Mouse (Mus musculus): Measurements from ENCODE around the gene Btaf1.

The Btaf1 gene

DNA sequence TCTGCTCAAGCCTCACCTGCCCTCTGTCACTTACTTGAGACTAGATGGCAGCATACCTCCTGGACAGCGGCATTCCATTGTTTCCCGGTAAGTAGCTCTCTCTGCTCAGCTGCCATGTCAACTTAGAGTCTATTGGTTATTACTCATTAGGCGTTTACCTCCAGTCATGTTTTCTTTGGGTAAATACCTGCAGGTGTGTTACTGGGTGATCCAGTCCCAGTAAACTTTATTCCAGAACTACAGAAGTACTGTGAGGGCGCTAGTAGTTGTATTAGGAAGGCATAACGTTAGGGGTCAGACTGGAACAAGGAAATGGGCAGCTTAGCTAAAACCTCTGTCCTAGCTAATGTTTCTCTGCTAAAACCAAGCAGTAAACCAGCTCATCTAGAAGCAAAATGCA is 78.7 kb downstream of the Btaf1 start:
- Histone ChIP-seq H3K4me1 (replicated peaks; ENCODE audit: low read depth, low read length) (no peaks in the 10 kb centered on the region), H3K9me3 (ENCODE audit: low read length) (no peaks in the 10 kb centered on the region), H3K27me3 (ENCODE audit: insufficient read depth, low read length) (no peaks in the 10 kb centered on the region), H3K4me3 (replicated peaks; ENCODE audit: low read length) (no peak overlapping the region), H3K36me3 (ENCODE audit: insufficient read depth, low read length) (peaks cover 94% of the 10 kb centered on the region)
- TF ChIP-seq POU5F1 (IDR thresholded peaks at IDR 0.05; ENCODE audit: borderline replicate concordance, low read length) (no peak), NANOG (IDR thresholded peaks at IDR 0.05; ENCODE audit: borderline replicate concordance, low read length) (no peak), CTCF (conservative IDR thresholded peaks at IDR 0.05; ENCODE audit: low read length) (no peak)

DNA sequence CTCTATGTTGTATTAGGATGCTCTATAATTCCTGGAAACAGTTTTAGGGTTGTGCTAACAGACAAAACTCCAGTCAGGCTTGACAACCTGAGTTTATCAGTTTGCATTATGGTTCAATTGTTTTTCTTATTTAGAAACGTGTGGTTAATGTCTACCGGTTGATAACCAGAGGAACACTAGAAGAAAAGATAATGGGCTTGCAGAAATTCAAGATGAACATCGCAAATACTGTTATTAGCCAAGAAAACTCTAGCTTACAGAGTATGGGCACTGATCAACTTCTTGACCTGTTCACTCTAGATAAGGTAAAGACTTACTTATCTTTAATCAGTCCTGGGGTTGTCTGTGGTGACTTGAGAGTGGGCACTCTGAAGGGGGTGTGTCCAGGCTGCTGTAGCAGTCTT is 84.0 kb downstream of the Btaf1 start:
- H3K4me3 ChIP-seq (replicated peaks; ENCODE audit: low read length): no peak overlapping the region
- H3K4me1 ChIP-seq (replicated peaks; ENCODE audit: low read depth, low read length): peaks cover 28% of the 10 kb centered on the region
- H3K27me3 ChIP-seq (ENCODE audit: insufficient read depth, low read length): no peaks in the 10 kb centered on the region
- H3K9me3 ChIP-seq (ENCODE audit: low read length): no peaks in the 10 kb centered on the region
- H3K36me3 ChIP-seq (ENCODE audit: insufficient read depth, low read length): peaks cover 82% of the 10 kb centered on the region
- no peak for TF ChIP-seq CTCF (conservative IDR thresholded peaks at IDR 0.05; ENCODE audit: low read length)
- TF ChIP-seq POU5F1 (IDR thresholded peaks at IDR 0.05; ENCODE audit: borderline replicate concordance, low read length): no peak
- TF ChIP-seq NANOG (IDR thresholded peaks at IDR 0.05; ENCODE audit: borderline replicate concordance, low read length): no peak

DNA sequence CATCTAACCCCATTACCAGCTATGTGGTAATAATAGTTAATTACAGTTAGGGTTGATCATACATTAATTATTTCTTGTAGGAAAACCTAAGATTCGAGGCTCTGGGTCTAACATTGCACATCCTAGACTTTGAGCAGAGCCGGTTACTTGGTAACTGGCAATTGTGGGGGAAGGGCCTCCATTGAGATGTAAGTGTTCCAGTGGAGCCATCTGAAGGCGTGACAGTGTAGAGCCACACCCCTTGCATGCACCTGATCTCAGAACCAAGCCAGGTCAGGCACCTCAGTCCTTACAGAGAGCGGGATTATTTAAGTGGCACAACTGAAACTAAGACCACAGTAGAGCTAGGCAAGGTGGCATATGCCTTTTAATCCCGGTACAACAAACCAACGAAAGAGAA is 87.6 kb downstream of the Btaf1 start:
- H3K9me3 ChIP-seq (ENCODE audit: low read length): no peaks in the 10 kb centered on the region
- H3K27me3 ChIP-seq (ENCODE audit: insufficient read depth, low read length): no peaks in the 10 kb centered on the region
- H3K36me3 ChIP-seq (ENCODE audit: insufficient read depth, low read length): peaks cover 48% of the 10 kb centered on the region
- H3K4me1 ChIP-seq (replicated peaks; ENCODE audit: low read depth, low read length): peaks cover 60% of the 10 kb centered on the region
- no peak for TF ChIP-seq NANOG (IDR thresholded peaks at IDR 0.05; ENCODE audit: borderline replicate concordance, low read length)
- no peak overlapping the region for H3K4me3 ChIP-seq (replicated peaks; ENCODE audit: low read length)

DNA sequence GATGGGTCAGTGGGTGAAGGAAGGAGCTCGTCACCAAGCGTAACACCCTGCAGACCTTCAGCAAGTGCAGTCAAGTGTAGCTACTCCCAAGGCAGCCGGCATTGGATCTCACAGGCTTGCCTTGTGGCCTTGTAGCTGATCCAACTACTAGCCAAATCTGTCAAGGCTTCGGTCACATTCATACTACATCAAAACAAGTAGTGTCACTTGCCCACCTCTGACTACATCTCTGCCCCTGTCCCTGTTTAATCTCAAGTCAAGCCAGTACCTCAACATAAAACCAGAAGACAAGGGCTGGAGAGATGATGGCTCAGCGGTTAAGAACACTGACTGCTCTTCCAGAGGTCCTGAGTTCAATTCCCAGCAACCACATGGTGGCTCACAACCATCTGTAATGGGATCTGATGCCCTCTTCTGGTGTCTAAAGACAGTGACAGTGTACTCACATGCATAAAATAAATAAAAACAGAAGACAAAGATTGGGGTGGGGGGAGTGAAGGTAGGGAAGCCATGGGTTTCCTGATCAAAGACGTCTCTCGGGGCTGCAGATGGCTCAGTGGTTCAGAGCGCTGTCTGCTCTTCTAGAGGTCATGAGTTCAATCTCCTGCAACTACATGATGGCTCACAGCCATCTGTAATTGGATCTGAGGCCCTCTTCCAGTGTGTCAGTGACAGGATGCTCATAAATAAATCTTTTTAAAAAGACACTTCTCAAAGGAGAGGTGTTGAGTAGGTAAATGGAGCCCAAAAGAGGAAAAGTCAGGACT is 88.5 kb downstream of the Btaf1 start:
- H3K36me3 ChIP-seq (ENCODE audit: insufficient read depth, low read length): peaks cover 39% of the 10 kb centered on the region
- H3K9me3 ChIP-seq (ENCODE audit: low read length): no peaks in the 10 kb centered on the region
- no peaks in the 10 kb centered on the region for H3K27me3 ChIP-seq (ENCODE audit: insufficient read depth, low read length)
- TF ChIP-seq CTCF (conservative IDR thresholded peaks at IDR 0.05; ENCODE audit: low read length) (no peak), NANOG (IDR thresholded peaks at IDR 0.05; ENCODE audit: borderline replicate concordance, low read length) (no peak), POU5F1 (IDR thresholded peaks at IDR 0.05; ENCODE audit: borderline replicate concordance, low read length) (no peak)
- H3K4me1 ChIP-seq (replicated peaks; ENCODE audit: low read depth, low read length): peaks cover 65% of the 10 kb centered on the region
- H3K4me3 ChIP-seq (replicated peaks; ENCODE audit: low read length): no peak overlapping the region

DNA sequence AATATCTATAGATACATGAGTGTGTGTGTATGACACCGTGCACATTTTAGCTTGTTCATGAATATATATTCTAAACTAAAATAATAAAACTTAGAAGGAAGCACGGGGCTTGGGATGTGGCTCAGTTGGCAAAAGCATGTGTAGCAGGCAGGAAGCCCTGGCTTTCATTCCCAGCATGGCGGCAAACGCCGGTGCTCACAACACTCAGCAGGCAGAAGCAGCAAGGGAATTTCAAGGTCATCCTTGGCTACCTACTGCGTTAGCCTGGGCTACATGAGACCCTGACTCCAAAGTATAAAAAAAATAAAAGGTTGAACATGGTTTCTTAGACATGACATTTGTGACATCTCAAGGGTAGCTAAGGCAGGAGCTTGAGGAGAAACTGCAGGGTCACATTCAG is 91.0 kb downstream of the Btaf1 start:
- no peaks in the 10 kb centered on the region for H3K27me3 ChIP-seq (ENCODE audit: insufficient read depth, low read length)
- peak; percentile 69; the same call in 1 of the 2 replicates for TF ChIP-seq NANOG (IDR thresholded peaks at IDR 0.05; ENCODE audit: borderline replicate concordance, low read length)
- TF ChIP-seq CTCF (conservative IDR thresholded peaks at IDR 0.05; ENCODE audit: low read length): no peak
- no peak for TF ChIP-seq POU5F1 (IDR thresholded peaks at IDR 0.05; ENCODE audit: borderline replicate concordance, low read length)
- peaks cover 71% of the 10 kb centered on the region for H3K4me1 ChIP-seq (replicated peaks; ENCODE audit: low read depth, low read length)
- no peaks in the 10 kb centered on the region for H3K9me3 ChIP-seq (ENCODE audit: low read length)
- peaks cover 14% of the 10 kb centered on the region for H3K36me3 ChIP-seq (ENCODE audit: insufficient read depth, low read length)
- H3K4me3 ChIP-seq (replicated peaks; ENCODE audit: low read length): no peak overlapping the region

DNA sequence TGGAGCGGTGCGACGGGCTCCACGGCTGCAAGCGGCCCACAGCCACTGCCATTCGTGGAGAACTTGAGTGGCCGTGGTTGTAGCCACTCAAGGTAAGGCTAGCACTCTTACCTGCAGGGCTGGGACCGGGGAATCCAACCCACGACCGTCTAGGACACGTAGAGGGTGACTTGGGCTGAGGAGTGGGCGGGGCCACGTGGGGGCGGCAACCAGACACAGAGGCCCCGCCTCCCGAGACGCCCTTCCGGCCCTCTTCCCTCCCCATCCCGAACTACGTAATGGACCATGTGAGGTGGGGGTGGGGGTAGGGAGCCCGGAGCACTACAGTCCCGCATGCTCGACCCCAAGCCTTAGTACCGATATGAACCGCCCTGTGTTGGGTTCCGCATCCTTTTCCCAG is 92.5 kb downstream of the Btaf1 start:
- peaks cover 58% of the 10 kb centered on the region for H3K4me1 ChIP-seq (replicated peaks; ENCODE audit: low read depth, low read length)
- H3K36me3 ChIP-seq (ENCODE audit: insufficient read depth, low read length): peaks cover 4% of the 10 kb centered on the region; the same call in 1 of the 2 replicates
- no peaks in the 10 kb centered on the region for H3K27me3 ChIP-seq (ENCODE audit: insufficient read depth, low read length)
- TF ChIP-seq CTCF (conservative IDR thresholded peaks at IDR 0.05; ENCODE audit: low read length) (no peak), POU5F1 (IDR thresholded peaks at IDR 0.05; ENCODE audit: borderline replicate concordance, low read length) (no peak), NANOG (IDR thresholded peaks at IDR 0.05; ENCODE audit: borderline replicate concordance, low read length) (no peak)
- peak overlapping the region; percentile 84 for H3K4me3 ChIP-seq (replicated peaks; ENCODE audit: low read length)
- H3K9me3 ChIP-seq (ENCODE audit: low read length): no peaks in the 10 kb centered on the region

DNA sequence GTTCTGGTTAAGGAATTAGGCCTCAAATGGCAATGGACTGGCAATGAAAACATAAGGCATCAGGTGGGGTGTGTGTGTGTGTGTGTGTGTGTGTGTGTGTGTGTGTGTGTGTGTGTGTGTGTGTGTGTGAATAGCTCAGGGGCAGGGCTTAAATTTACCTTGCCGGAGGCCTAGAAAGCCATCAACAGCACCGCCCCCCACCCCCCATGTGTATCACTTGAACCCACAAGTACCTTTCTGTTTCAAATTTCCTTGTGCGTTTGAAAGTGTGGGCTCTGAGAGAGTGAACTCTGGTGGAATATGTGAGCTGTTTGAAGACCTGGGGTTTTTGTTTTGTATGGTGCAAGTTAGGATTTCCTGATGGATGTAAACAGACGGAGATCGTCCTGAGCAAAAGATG is 93.1 kb downstream of the Btaf1 start:
- no peak for TF ChIP-seq POU5F1 (IDR thresholded peaks at IDR 0.05; ENCODE audit: borderline replicate concordance, low read length)
- TF ChIP-seq NANOG (IDR thresholded peaks at IDR 0.05; ENCODE audit: borderline replicate concordance, low read length): no peak
- no peak for TF ChIP-seq CTCF (conservative IDR thresholded peaks at IDR 0.05; ENCODE audit: low read length)
- H3K4me3 ChIP-seq (replicated peaks; ENCODE audit: low read length): peak overlapping the region; percentile 84
- H3K4me1 ChIP-seq (replicated peaks; ENCODE audit: low read depth, low read length): peaks cover 53% of the 10 kb centered on the region
- H3K27me3 ChIP-seq (ENCODE audit: insufficient read depth, low read length): no peaks in the 10 kb centered on the region
- peaks cover 4% of the 10 kb centered on the region; the same call in 1 of the 2 replicates for H3K36me3 ChIP-seq (ENCODE audit: insufficient read depth, low read length)
- no peaks in the 10 kb centered on the region for H3K9me3 ChIP-seq (ENCODE audit: low read length)

DNA sequence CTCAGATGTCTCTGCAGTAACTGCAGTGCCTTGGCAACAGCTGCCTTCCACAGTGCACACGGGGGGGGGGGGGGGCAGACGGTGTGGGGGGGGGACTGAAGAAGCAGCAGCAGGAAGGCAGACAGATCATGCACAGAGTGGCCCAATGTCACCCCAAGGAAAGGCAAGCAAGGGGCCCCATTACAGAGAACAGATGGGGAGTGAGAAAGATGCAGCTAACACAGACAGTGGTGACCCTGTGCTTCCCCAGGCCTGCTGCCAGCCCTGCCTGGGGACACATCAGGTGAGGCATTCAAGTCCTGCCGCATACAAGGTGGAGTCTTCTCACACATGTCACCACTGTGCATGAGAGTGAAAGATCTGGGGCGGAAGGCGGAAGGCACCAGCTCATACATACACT is 94.7 kb downstream of the Btaf1 start:
- H3K4me1 ChIP-seq (replicated peaks; ENCODE audit: low read depth, low read length): peaks cover 51% of the 10 kb centered on the region
- H3K27me3 ChIP-seq (ENCODE audit: insufficient read depth, low read length): 0 out of 2 replicates have a peak, but pooled peaks cover 4% of the 10 kb centered on the region
- H3K36me3 ChIP-seq (ENCODE audit: insufficient read depth, low read length): no peaks in the 10 kb centered on the region
- H3K9me3 ChIP-seq (ENCODE audit: low read length): no peaks in the 10 kb centered on the region
- TF ChIP-seq POU5F1 (IDR thresholded peaks at IDR 0.05; ENCODE audit: borderline replicate concordance, low read length) (no peak), CTCF (conservative IDR thresholded peaks at IDR 0.05; ENCODE audit: low read length) (no peak), NANOG (IDR thresholded peaks at IDR 0.05; ENCODE audit: borderline replicate concordance, low read length) (no peak)
- H3K4me3 ChIP-seq (replicated peaks; ENCODE audit: low read length): no peak overlapping the region

DNA sequence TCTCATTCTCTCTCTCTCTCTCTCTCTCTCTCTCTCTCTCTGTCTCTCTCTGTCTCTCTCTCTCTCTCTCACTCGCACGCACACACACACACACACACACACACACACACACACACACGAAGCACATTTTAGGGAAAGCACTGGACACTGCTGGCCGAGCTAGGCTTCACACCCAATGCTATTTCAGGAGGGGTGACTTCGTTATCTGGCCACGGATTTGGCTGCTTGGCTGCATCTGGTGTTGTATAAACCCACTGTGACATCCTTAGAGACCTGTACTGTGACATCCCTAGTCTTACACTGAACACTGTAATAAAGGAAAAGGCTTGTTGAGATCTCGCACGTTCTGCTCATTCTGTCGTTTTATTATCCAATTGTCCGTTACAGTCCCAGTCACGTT is 95.1 kb downstream of the Btaf1 start:
- H3K36me3 ChIP-seq (ENCODE audit: insufficient read depth, low read length): no peaks in the 10 kb centered on the region

More for the DNA sequence above, 95.1 kb downstream of the Btaf1 start:
- no peak for TF ChIP-seq CTCF (conservative IDR thresholded peaks at IDR 0.05; ENCODE audit: low read length)
- TF ChIP-seq POU5F1 (IDR thresholded peaks at IDR 0.05; ENCODE audit: borderline replicate concordance, low read length): no peak
- TF ChIP-seq NANOG (IDR thresholded peaks at IDR 0.05; ENCODE audit: borderline replicate concordance, low read length): no peak
- peaks cover 51% of the 10 kb centered on the region for H3K4me1 ChIP-seq (replicated peaks; ENCODE audit: low read depth, low read length)
- no peak overlapping the region for H3K4me3 ChIP-seq (replicated peaks; ENCODE audit: low read length)
- 0 out of 2 replicates have a peak, but pooled peaks cover 4% of the 10 kb centered on the region for H3K27me3 ChIP-seq (ENCODE audit: insufficient read depth, low read length)
- H3K9me3 ChIP-seq (ENCODE audit: low read length): no peaks in the 10 kb centered on the region
